Mouse (Mus musculus): ENCODE data around the gene Cd55. TPM values are rescaled to one million over a fixed set of nuclear protein-coding genes. Genes with fewer than 3 reads are reported as not detected.
"Not testable (repeated sequence)": the region's sequence is repeated elsewhere in the genome, so short reads cannot be mapped to it uniquely, and the experiment has no call there.

Cd55 gene
- total RNA-seq (2021), result 1 to 10 TPM; 6.5 to 7.1 TPM
- long read RNA-seq, experiment 1, partial matches to known transcripts, result 1 of 8 reads
- long read RNA-seq, experiment 1, other reads (novel, unspliced or antisense), result 2 of 8 reads
- long read RNA-seq, experiment 2, partial matches to known transcripts, result 1 of 5 reads
- long read RNA-seq, experiment 2, other reads (novel, unspliced or antisense), result 0 of 5 reads

- intact Hi-C loops (cut with DNase I), result no loop called here
- DNase-seq (ENCODE audit: low spot score in 2 of 2), result peak; percentile 90
Observed at GRCm38 (mm10) chr1:130462084-130462861, at the start of gene Cd55. Gene Cd55, minus strand, starts transcription at chr1:130462744.

GRCm38 (mm10) chr1:130511823-130512370 lies 49.4 kb upstream of the Cd55 start:
- no peak for DNase-seq (ENCODE audit: low spot score in 2 of 2)
- intact Hi-C loops (cut with DNase I), result no loop called here

- DNase-seq (ENCODE audit: low spot score in 2 of 2), result no peak
- intact Hi-C loops (cut with DNase I), result no loop called here
Observed at GRCm38 (mm10) chr1:130508957-130509350, 46.4 kb upstream of the Cd55 start.

GRCm38 (mm10) chr1:130508030-130508956 lies 45.7 kb upstream of the Cd55 start:
- intact Hi-C loops (cut with DNase I), result no loop called here
- no peak for DNase-seq (ENCODE audit: low spot score in 2 of 2)

GRCm38 (mm10) chr1:130507408-130507807 lies 44.9 kb upstream of the Cd55 start:
- intact Hi-C loops (cut with DNase I), result no loop called here

GRCm38 (mm10) chr1:130499962-130500361 lies 37.4 kb upstream of the Cd55 start:
- intact Hi-C loops (cut with DNase I), result no loop called here
- no peak for DNase-seq (ENCODE audit: low spot score in 2 of 2)

More at GRCm38 (mm10) chr1:130507408-130507807, 44.9 kb upstream of the Cd55 start:
- DNase-seq (ENCODE audit: low spot score in 2 of 2), result no peak

GRCm38 (mm10) chr1:130498331-130498730 lies 35.8 kb upstream of the Cd55 start:
- DNase-seq (ENCODE audit: low spot score in 2 of 2), result no peak
- intact Hi-C loops (cut with DNase I), result no loop called here

GRCm38 (mm10) chr1:130486816-130487545 lies 24.4 kb upstream of the Cd55 start:
- intact Hi-C loops (cut with DNase I), result no loop called here
- DNase-seq (ENCODE audit: low spot score in 2 of 2), result no peak

GRCm38 (mm10) chr1:130485828-130486620 lies 23.5 kb upstream of the Cd55 start:
- intact Hi-C loops (cut with DNase I), result no loop called here
- no peak for DNase-seq (ENCODE audit: low spot score in 2 of 2)

- intact Hi-C loops (cut with DNase I), result no loop called here
- no peak for DNase-seq (ENCODE audit: low spot score in 2 of 2)
Observed at GRCm38 (mm10) chr1:130485376-130485775, 22.8 kb upstream of the Cd55 start.

GRCm38 (mm10) chr1:130474936-130475335 lies 12.4 kb upstream of the Cd55 start:
- intact Hi-C loops (cut with DNase I), result no loop called here
- no peak for DNase-seq (ENCODE audit: low spot score in 2 of 2)

- intact Hi-C loops (cut with DNase I), result no loop called here
- no peak for DNase-seq (ENCODE audit: low spot score in 2 of 2)
Observed at GRCm38 (mm10) chr1:130474226-130474625, 11.7 kb upstream of the Cd55 start.

GRCm38 (mm10) chr1:130470074-130470473 lies 7.5 kb upstream of the Cd55 start:
- intact Hi-C loops (cut with DNase I), result no loop called here
- DNase-seq (ENCODE audit: low spot score in 2 of 2), result no peak

- intact Hi-C loops (cut with DNase I), result no loop called here
- DNase-seq (ENCODE audit: low spot score in 2 of 2), result no peak
Observed at GRCm38 (mm10) chr1:130467453-130467852, 4.9 kb upstream of the Cd55 start.

GRCm38 (mm10) chr1:130464173-130464572 lies 1.6 kb upstream of the Cd55 start:
- no peak for DNase-seq (ENCODE audit: low spot score in 2 of 2)
- intact Hi-C loops (cut with DNase I), result no loop called here

- intact Hi-C loops (cut with DNase I), result no loop called here
- peak; percentile 20 to 27 for DNase-seq (ENCODE audit: low spot score in 2 of 2)
Observed at GRCm38 (mm10) chr1:130462867-130463266, 323 bp upstream of the Cd55 start.

GRCm38 (mm10) chr1:130455111-130455510 lies 7.4 kb downstream of the Cd55 start:
- intact Hi-C loops (cut with DNase I), result no loop called here
- no peak for DNase-seq (ENCODE audit: low spot score in 2 of 2)

GRCm38 (mm10) chr1:130442930-130443329 lies 19.6 kb downstream of the Cd55 start:
- DNase-seq (ENCODE audit: low spot score in 2 of 2); intact Hi-C loops (cut with DNase I): not testable (repeated sequence)

Measured in left cerebral cortex, postnatal 14 days (tissue).